Mouse (Mus musculus) neutrophil, adult 83 days (primary cell): Measurements from ENCODE around the gene Vmn1r77. TPM values are rescaled to one million over a fixed set of nuclear protein-coding genes. Genes with fewer than 3 reads are reported as not detected.

Experiments used
- total RNA-seq, 2 experiments: library from RNA; stranded (reverse); gene quantifications; one replicate each; pipeline ENCODE4 v1.2.4; 2023

Gene Vmn1r77
- not detected for total RNA-seq

GRCm38 (mm10) chr7:12036452-12036851 lies at the start of gene Vmn1r77:
Gene Vmn1r77, plus strand, starts transcription at chr7:12036752.

Other genes starting within 250 kb of the Vmn1r77 start
- not detected for gene Vmn1r74, start 202.8 kb upstream of the Vmn1r77 start, total RNA-seq
- not detected for gene Vmn1r75, start 162.1 kb upstream of the Vmn1r77 start, total RNA-seq
- not detected for gene Vmn1r76, start 98.5 kb upstream of the Vmn1r77 start, total RNA-seq
- gene Vmn1r78, start 113.5 kb downstream of the Vmn1r77 start, total RNA-seq: not detected
- gene Vmn1r79, start 134.5 kb downstream of the Vmn1r77 start, total RNA-seq: not detected
- not detected for gene Vmn1r80, start 152.5 kb downstream of the Vmn1r77 start, total RNA-seq
- not detected for gene Vmn1r81, start 231.5 kb downstream of the Vmn1r77 start, total RNA-seq